Mouse (Mus musculus): Measurements from ENCODE around the gene Exoc4. TPM values are rescaled to one million over a fixed set of nuclear protein-coding genes. Genes with fewer than 3 reads are reported as not detected.

The Exoc4 gene
- polyA plus RNA-seq, 1 experiment from 2014 or later: 8.8 TPM

DNA sequence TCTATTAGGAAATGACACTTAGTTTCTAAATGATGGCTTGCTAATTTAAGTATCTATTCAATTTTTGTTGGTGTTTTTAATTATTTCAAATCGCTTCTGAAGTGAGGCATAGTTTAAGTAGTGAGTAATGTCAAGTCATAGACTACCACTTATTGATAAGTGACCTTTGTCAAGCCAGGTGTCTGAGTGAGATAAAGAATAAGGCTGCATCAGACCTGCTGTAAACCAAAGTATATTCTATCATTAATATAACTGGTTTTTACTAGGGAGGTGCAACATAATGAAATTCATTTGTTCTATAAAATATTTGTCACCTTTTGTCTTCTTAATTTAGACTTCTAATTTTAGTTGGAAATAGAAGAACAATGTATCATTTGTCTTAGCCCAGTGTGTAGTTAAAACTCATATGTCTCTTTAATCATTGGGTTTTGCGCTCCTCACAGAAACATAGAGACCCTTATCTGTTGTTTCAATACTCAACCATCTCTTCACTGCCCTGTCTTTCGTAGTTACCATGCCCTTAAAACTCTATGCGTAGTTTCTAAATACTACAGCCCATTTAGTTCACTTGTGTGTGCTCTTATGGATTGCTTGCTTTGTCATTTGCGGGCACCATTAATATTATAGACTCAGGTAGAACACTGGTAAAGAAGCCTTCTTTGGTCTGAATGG is 217.4 kb downstream of the Exoc4 start:
- H3K4me3 ChIP-seq (ENCODE audit: low read depth, low read length): no peak overlapping the region
- no peak overlapping the region for H3K4me2 ChIP-seq (replicated peaks; ENCODE audit: low read depth)
- no peaks in the 10 kb centered on the region for H3K36me3 ChIP-seq (ENCODE audit: control insufficient read depth, insufficient read depth)
- H3K9me3 ChIP-seq (ENCODE audit: control insufficient read depth): no peaks in the 10 kb centered on the region
- H3K27me3 ChIP-seq (replicated peaks; ENCODE audit: control insufficient read depth, insufficient read depth, low read length): no peaks in the 10 kb centered on the region
- no peak for ATAC-seq
- H3K4me1 ChIP-seq (replicated peaks; ENCODE audit: control insufficient read depth, insufficient read depth, low read length): no peaks in the 10 kb centered on the region
- WGBS: 86% methylated on average over 5 of the region's 5 CpGs
- H3K27ac ChIP-seq (ENCODE audit: low read depth, low read length): no peak overlapping the region
- H3K9ac ChIP-seq (ENCODE audit: low read depth, low read length): no peak overlapping the region
- TF ChIP-seq CTCF (IDR thresholded peaks at IDR 0.05; ENCODE audit: low read depth): no peak

DNA sequence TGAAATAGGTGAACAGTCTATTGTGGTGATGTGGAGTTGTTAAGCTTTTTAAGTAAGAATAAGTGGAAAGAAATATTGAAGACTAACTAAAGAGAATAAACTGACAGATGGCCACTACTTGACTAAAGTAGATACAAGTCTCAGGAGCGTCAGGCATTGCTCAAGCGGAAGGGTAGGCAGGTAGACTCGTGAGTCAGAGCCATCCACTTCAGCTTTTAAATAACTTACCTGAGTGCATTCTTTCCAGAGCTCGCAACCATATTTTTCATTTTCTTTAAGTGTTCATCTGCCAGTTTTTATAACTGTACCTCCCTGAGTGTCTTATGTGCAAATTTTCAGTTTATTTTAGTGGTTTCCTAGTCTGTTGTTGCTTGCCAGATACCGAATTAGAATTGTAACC is 219.6 kb downstream of the Exoc4 start:
- no peaks in the 10 kb centered on the region for H3K4me1 ChIP-seq (replicated peaks; ENCODE audit: control insufficient read depth, insufficient read depth, low read length)
- H3K9me3 ChIP-seq (ENCODE audit: control insufficient read depth): no peaks in the 10 kb centered on the region
- H3K27ac ChIP-seq (ENCODE audit: low read depth, low read length): no peak overlapping the region
- no peak for ATAC-seq
- no peaks in the 10 kb centered on the region for H3K36me3 ChIP-seq (ENCODE audit: control insufficient read depth, insufficient read depth)
- 94% methylated on average over 5 of the region's 5 CpGs for WGBS
- no peaks in the 10 kb centered on the region for H3K27me3 ChIP-seq (replicated peaks; ENCODE audit: control insufficient read depth, insufficient read depth, low read length)
- H3K9ac ChIP-seq (ENCODE audit: low read depth, low read length): no peak overlapping the region
- TF ChIP-seq CTCF (IDR thresholded peaks at IDR 0.05; ENCODE audit: low read depth): no peak
- no peak overlapping the region for H3K4me3 ChIP-seq (ENCODE audit: low read depth, low read length)
- H3K4me2 ChIP-seq (replicated peaks; ENCODE audit: low read depth): no peak overlapping the region

DNA sequence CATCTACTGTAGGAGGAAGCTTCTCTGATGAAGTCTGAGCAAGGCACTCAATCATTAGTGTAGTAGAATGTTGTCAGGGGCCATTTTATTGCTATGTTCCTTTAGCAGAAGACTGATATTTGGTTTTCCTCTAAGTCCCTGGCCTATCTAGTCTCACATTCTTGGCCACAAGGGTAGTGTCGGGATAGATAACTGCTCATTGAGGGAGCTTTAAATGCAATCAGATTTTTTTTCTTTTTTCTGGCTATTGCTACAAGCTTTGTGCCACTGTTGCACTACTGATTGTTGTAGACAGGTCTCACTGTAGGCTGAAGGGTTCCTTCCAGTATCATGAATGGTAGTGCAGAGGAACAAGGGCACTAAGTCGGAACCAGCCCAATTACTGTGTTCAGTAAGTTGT is 227.2 kb downstream of the Exoc4 start:
- Histone ChIP-seq H3K36me3 (ENCODE audit: control insufficient read depth, insufficient read depth) (no peaks in the 10 kb centered on the region), H3K27me3 (replicated peaks; ENCODE audit: control insufficient read depth, insufficient read depth, low read length) (no peaks in the 10 kb centered on the region), H3K27ac (ENCODE audit: low read depth, low read length) (no peak overlapping the region), H3K9ac (ENCODE audit: low read depth, low read length) (no peak overlapping the region), H3K4me3 (ENCODE audit: low read depth, low read length) (no peak overlapping the region), H3K4me1 (replicated peaks; ENCODE audit: control insufficient read depth, insufficient read depth, low read length) (no peaks in the 10 kb centered on the region), H3K9me3 (ENCODE audit: control insufficient read depth) (no peaks in the 10 kb centered on the region), H3K4me2 (replicated peaks; ENCODE audit: low read depth) (no peak overlapping the region)
- no peak for ATAC-seq
- WGBS: 95% methylated on average over 2 of the region's 2 CpGs
- TF ChIP-seq CTCF (IDR thresholded peaks at IDR 0.05; ENCODE audit: low read depth): no peak

DNA sequence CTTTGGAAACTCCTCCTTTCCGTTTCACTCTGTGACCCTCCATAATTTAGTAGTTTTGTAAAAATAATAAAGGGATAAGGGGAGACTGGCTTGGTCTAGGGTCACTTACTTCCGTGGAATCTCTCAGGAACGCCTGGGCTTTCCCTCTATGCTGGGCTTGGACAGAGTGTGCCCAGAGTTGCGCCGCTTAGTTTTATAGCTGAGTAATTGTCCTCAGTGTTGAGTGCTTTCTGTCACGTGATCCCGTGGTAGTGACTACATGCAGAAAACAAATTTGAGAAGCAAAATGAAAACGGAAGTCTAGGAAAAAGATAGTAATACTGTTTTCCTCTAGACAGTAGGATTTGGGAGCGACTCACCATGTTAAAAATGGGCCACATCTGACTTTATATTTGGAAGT is 235.7 kb downstream of the Exoc4 start:
- no peak for TF ChIP-seq CTCF (IDR thresholded peaks at IDR 0.05; ENCODE audit: low read depth)
- no peak overlapping the region for H3K4me2 ChIP-seq (replicated peaks; ENCODE audit: low read depth)
- WGBS: 80% methylated on average over 9 of the region's 9 CpGs
- H3K27me3 ChIP-seq (replicated peaks; ENCODE audit: control insufficient read depth, insufficient read depth, low read length): no peaks in the 10 kb centered on the region
- H3K9ac ChIP-seq (ENCODE audit: low read depth, low read length): no peak overlapping the region
- H3K36me3 ChIP-seq (ENCODE audit: control insufficient read depth, insufficient read depth): no peaks in the 10 kb centered on the region
- no peaks in the 10 kb centered on the region for H3K9me3 ChIP-seq (ENCODE audit: control insufficient read depth)
- no peak overlapping the region for H3K27ac ChIP-seq (ENCODE audit: low read depth, low read length)
- ATAC-seq: no peak
- H3K4me3 ChIP-seq (ENCODE audit: low read depth, low read length): no peak overlapping the region
- no peaks in the 10 kb centered on the region for H3K4me1 ChIP-seq (replicated peaks; ENCODE audit: control insufficient read depth, insufficient read depth, low read length)

DNA sequence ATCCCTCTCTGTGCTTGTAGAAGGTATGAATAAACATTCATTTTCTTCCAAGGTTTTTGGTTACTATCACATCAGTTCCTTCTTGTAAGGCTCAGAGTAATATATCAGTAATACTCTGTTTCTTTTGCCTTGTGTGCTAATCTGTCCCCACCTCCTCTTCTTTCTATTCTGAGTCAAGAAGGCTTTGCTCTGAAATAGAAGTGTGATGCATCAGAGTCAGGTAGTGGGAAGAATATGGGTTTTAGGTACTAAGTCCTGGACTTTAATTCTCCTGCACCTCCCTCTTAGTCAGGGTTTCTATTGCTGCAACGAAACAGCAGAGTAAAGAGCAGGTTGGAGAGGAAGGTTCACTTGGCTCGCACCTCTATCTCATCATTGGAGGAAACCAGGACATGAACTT is 240.9 kb downstream of the Exoc4 start:
- Histone ChIP-seq H3K4me2 (replicated peaks; ENCODE audit: low read depth) (no peak overlapping the region), H3K36me3 (ENCODE audit: control insufficient read depth, insufficient read depth) (no peaks in the 10 kb centered on the region), H3K9me3 (ENCODE audit: control insufficient read depth) (no peaks in the 10 kb centered on the region), H3K27ac (ENCODE audit: low read depth, low read length) (no peak overlapping the region), H3K27me3 (replicated peaks; ENCODE audit: control insufficient read depth, insufficient read depth, low read length) (no peaks in the 10 kb centered on the region), H3K4me1 (replicated peaks; ENCODE audit: control insufficient read depth, insufficient read depth, low read length) (no peaks in the 10 kb centered on the region), H3K4me3 (ENCODE audit: low read depth, low read length) (no peak overlapping the region), H3K9ac (ENCODE audit: low read depth, low read length) (no peak overlapping the region)
- 95% methylated on average over 2 of the region's 2 CpGs for WGBS
- no peak for TF ChIP-seq CTCF (IDR thresholded peaks at IDR 0.05; ENCODE audit: low read depth)
- ATAC-seq: no peak

DNA sequence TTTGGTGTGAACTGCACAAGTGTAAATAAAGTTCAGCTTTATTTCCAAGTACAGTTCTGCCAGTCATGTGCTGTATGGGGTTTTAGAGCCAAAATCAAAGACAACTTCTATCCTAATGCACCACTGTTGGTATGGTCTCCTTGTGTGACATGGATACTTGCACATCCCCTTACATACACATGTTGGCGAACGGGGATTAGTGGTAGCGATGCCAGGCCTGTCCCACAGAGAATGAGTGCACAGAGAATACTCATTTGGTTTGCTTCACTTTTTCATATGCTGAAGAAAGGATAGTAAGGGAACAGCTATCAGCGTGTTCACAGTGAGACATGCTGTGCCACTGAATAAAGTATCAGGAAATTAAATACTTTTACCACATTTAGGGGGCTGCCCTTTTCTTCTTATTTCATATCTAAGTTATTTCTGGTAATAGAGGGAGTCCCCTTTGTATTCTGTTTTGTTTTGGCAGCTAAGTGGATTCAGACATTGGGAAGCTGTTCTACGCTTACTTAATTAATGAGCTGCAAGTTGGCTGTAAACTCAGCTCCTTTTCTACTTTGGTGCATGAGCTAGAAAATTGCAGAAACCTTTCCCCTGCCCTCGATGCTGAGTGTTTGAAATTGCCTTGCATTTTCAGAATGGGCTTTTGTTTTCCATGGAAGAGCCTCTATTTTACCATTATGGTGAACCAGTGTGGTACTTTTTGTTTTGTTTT is 247.4 kb downstream of the Exoc4 start:
- H3K9ac ChIP-seq (ENCODE audit: low read depth, low read length): no peak overlapping the region
- H3K36me3 ChIP-seq (ENCODE audit: control insufficient read depth, insufficient read depth): no peaks in the 10 kb centered on the region
- WGBS: 75% methylated on average over 6 of the region's 6 CpGs
- H3K4me2 ChIP-seq (replicated peaks; ENCODE audit: low read depth): no peak overlapping the region
- H3K27ac ChIP-seq (ENCODE audit: low read depth, low read length): no peak overlapping the region
- H3K4me1 ChIP-seq (replicated peaks; ENCODE audit: control insufficient read depth, insufficient read depth, low read length): no peaks in the 10 kb centered on the region
- no peaks in the 10 kb centered on the region for H3K9me3 ChIP-seq (ENCODE audit: control insufficient read depth)
- ATAC-seq: no peak
- H3K4me3 ChIP-seq (ENCODE audit: low read depth, low read length): no peak overlapping the region
- TF ChIP-seq CTCF (IDR thresholded peaks at IDR 0.05; ENCODE audit: low read depth): no peak
- H3K27me3 ChIP-seq (replicated peaks; ENCODE audit: control insufficient read depth, insufficient read depth, low read length): no peaks in the 10 kb centered on the region
